Mouse (Mus musculus): ENCODE measurements around the gene Idh3a.

- TF ChIP-seq POLR2A (IDR thresholded peaks at IDR 0.05; ENCODE audit: insufficient read depth, low read length) (no peak), CTCF (IDR thresholded peaks at IDR 0.05; ENCODE audit: low read depth, low read length) (no peak), EP300 (IDR thresholded peaks at IDR 0.05; ENCODE audit: insufficient read depth, low read depth, low read length) (no peak)
Measured at GRCm38 (mm10) chr9:54558731-54559130, 27.4 kb upstream of the Idh3a start.
